Mouse (Mus musculus) layer of hippocampus, adult 9-10 months (tissue): ENCODE results near the gene Anapc7.
"Not testable (repeated sequence)": the region's sequence is repeated elsewhere in the genome, so short reads cannot be mapped to it uniquely, and the experiment has no call there.

Source experiments
- DNase-seq: peaks from one replicate; pipeline ENCODE4 v3.0.0; 2022; ENCODE audit warnings: low spot score

The Anapc7 gene

DNA sequence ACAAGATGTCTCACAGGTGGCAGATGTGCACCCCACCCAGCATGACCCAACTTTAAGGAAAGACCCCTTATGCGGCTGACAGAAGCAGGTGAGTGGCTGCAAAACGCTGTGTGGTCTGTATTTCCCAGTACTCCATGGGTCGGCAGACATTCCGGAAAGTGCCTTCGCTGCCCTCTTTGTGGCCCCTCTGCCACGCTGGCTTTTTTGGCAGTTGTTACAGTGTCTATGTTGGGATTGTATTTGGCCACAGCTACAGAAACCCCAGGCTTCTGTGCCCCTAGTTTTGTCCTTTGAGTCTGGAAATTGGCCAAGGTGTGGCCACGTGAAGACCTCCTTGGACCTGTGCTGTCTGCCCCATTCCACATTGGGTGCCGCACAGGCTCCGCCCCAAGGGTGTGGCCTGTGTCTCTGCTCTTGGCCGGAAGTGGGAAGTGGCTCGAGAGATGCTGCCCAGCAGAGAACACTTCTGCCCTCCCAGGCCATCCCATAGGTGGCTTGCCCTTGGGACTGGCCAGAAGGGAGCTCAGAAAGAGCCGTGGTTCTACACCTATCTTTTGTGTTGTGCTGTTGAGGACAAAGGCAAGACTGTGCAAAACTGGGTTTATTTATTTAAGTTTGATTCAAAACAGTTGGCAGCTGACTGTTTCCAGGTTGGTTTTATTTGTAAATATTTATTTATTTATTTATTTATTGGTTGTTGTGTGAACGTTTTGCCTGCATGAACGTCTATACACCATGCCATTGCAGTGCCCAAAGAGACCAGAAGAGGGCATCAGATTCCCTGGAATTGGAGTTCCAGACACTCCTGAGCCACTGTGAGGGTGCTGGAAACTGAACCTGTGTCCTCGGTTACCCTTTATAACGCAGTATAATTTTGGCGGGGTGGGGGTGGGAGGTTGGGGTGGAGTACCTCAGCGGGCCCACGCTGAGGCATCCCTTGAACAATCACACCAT is 11.5 kb upstream of the Anapc7 start:
- DNase-seq: no peak

DNA sequence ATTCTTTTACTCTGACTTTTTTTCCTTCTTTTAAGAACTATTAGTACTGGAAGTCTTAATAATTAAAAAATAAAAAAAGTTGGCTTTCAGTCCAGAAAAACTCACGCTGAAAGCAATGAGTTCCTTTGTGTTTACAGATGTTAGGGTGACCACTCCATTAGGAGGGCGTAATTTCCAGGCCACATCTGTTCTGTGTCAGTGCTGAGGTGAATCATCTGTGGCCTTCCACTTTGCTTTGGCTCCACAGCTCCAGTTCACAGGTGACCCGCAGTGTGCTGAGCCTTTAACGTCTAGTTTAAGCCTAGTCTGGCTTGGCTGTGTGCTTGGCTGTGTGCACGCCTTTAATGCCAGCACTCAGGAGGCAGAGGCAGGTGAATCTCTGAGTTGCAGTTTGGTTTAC is 9.6 kb upstream of the Anapc7 start:
- no peak for DNase-seq

DNA sequence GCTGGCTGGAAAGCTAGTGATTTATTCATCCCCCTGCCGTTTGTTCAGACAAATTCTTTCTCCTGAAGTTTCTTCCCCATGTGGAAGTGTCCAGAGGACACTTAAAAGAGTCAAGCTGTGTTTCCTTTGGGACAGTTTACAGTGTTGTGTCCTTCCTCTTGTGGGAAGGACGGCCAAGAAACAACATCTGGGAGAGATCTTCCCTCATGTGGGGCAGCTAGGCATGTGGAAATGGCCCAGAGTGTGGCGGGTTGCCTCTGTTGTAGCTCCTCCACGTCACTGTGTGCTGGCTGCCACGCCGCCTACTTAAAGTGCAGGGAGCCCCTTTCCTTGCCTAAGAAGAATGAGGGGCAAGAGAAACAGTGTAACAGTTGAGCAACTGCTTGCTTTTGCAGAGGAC is 8.7 kb upstream of the Anapc7 start:
- DNase-seq: no peak

DNA sequence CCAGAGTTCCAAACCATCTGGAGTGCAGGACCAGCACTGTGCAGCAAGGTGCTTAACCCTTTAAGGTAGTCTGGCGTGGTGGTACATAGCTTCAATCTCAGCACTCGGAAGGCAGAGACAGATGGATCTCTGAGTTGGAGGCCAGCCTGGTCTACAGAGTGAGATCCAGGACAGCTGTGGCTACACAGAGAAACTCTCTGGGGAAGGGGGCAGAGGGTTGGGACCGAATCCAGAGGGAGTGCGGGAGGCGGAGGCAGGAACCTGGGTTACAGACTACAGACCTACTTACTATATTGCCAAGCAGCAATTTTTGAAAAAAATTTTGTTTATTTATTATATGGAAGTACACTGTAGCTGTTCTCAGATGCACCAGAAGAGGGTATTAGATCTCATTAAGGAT is 7.1 kb upstream of the Anapc7 start:
- DNase-seq: no peak

DNA sequence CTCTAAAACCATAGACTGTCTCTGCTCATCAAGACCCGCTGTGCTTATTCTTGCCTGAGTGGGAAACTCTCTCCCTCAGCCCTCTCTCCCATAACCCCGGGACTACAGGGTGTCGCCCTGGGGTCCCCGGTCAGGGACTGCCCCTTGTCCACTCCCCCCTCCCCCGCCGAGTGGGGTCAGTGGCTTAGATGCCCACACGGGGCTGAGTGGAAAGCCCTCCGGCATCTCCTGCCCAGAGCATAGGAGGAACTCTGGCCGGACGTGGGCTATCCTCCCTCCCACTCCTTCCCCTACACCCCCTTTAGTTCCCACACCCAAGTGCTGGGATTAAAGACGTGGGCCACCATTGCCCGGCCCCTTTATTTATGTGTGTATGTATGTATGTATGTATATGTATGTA is 6.0 kb upstream of the Anapc7 start:
- no peak for DNase-seq

DNA sequence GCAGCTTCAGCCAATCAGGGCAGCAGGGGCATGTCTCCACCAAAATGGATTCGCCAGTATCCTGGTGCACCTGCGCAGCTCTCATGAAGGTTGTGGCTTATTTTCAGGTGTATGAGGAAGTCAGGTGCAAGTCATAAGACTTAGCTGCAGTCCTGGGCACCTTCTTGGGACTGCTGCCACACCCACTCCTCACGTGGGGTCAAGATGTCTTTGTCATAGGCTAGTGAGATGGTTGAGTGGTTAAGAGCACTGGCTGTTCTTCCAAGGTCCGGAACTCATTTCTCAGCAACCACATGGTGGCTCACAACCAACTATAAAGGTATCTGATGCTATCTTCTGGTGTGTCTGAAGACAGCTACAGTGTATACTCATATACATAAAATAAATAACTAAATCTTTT is 817 bp upstream of the Anapc7 start:
- not testable (repeated sequence) for DNase-seq

DNA sequence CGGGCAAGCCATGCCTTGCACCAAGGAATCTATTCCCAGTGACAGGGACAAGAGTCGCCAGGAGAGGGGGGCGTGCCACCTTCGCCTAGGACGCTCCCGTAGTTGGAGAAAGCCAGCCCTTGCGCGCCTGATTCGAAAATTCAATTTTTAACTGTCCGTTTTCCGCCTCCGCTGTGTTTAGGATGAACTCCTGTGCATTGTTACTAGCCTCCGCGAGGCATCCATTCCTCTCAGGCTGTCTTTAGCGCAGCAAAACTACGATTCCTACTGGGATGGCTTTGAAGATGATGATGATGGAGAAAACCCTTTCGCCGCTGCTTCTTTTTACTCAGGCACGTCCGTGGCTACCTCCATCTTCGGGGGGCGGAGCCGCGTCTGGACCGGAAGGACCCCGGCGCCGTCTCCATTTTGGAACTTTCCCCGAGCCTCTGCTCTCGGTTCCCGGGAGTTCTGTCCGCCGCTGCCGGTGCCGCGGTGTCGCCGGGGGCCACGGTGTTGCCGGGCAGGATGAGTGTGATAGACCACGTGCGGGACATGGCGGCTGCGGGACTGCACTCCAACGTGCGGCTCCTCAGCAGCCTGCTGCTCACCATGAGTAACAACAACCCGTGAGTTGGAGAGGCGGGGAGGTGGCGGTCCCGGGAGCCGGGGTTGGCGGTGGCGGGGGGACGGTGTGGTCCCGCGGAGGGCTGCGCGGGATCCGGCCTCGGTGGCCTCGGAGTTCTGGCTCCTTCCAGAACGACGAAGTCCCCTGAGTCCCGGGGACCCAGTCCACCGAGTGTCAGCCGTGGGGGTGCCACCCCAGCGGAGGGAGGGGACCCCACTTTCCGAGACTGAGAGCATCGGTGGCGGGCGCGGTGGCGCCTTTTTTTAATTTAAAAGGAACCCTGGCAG is 825 bp downstream of the Anapc7 start:
- DNase-seq: peak; percentile 88

DNA sequence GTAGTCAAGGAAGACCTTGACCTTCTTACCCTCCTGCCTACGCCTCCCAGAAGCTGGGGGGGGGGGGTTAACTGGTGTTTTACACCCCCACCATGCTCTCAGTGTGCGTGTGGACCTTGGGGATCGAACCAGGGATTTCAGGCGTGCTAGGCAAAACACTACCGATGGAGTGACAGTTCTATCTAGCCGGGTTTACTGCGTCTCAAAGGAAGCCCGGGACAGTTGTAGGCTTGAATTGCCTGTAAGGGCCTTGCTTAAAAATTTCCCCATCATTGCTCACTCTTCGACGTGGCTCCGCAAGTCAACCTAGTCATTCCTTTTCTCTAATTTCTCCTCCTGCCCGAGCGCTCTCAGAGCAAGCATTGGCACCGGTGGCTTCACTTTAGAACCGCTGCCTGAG is 1.6 kb downstream of the Anapc7 start:
- DNase-seq: no peak

DNA sequence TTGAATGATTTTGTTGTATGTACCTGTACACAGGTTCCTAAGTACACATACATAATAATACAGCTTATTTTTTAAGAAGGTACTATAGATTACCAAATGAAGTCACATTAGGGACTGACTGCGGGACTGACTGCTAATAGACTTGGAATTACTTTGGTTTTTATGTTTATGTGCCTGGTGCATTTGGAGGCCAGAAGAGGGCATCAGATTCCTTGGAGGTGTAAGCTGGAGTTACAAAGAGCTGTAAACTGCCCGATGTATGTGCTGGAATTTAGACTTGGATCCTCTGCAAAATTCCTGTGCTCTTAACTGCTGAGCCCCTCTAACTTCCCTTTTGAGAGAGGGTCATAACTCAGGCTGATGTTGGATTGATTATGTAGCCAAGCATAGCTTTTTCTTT is 4.1 kb downstream of the Anapc7 start:
- no peak for DNase-seq

DNA sequence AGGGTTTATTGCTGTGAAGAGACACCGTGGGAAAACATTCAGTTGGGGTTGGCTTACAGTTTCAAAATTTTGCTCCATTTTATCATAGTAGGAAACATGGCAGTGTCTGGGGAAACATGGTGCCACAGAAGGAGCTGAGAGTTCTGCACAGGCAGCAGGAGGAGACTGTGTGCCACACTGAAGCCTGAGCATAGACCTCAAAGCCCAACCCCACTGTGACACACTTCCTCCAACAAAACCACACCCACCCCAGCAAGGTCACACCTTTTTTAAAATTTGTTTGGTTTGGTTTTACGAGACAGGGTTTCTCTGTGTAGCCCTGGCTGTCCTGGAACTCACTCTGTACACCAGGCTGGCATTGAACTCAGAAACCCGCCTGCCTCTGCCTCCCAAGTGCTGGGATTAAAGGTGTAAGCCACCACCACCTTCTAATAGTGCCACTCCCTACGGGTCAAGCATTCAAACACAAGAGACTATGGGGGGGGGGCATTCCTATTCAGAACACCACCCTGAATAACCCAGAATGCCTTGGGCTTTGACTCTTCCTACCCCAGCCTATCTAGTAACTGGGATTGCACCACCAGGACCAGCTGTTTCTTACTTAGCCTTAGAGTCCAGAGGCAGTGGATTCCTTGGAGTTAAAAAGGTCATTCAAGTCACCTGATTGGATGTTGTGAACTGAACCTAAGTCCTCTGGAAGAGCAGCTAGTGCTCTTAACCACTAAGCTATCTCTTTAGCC is 8.7 kb downstream of the Anapc7 start:
- DNase-seq: no peak

DNA sequence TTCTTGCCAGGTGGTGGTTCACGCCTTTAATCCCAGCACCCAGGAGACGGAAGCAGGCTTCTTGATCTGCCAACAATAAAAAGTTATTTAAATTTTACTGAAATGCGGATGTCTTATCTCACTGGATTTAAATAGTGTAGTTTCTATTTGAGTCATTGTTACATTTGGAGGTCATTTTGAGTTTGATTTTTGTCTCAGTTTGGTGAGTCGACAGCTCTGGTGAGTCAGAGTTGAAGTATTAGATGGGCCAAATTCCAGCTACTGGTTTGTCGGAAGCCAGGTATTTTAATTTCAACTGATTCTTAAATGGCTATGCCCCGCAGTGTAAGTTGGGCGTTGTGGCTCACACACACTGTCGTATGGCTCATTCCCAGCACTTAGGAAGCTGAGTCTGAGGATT is 9.7 kb downstream of the Anapc7 start:
- DNase-seq: no peak

DNA sequence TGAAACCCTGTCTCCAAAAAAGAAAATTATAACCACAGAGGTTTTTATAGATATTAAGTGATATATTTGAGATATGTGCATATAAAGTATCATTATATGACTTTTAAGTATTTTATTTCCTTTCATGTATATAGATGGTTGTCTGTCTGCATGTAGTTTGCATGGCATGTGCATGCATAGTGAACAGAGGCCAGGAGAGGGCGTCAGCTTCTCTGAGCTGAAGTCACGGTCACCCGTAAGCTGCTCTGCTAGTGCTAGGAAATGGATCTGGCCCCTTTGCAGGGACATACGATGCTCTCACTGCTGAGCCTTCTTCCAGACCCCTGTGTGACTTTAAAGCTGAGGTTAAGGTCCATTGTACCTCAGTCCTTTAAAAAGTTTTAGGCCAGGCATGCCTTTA is 13.0 kb downstream of the Anapc7 start:
- DNase-seq: no peak

DNA sequence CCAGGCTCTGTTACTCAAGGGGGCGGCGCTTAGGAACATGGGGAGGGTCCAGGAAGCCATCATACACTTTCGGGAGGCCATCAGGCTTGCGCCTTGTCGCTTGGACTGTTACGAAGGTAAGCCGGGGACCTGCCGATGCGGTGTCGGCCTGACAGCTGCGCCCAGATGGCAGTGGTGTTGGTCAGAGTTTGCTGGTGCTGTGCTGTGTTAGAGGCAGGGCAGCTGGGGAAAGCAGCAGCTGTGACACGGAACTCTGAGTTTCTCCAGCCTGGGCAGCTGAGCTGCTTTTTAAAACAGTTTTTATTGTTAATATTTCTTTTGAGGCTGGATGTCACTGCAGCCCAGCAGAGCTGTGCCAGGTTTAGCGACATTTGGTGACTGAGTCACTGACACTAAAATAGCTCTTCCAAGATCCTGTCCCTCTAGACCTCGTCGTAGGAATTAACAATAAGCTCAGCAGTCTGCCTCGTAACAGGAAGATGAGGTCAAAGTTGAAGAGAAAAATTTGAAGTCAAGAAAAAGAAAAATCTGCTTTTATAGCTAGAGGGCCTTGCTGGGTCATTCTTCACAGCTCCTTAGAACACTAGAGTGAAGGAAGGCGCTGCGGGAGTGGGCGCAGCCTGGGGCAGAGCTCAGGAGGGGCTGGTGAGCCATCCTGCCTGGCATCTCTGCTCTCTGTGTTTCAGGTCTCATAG is 18.1 kb downstream of the Anapc7 start:
- no peak for DNase-seq

DNA sequence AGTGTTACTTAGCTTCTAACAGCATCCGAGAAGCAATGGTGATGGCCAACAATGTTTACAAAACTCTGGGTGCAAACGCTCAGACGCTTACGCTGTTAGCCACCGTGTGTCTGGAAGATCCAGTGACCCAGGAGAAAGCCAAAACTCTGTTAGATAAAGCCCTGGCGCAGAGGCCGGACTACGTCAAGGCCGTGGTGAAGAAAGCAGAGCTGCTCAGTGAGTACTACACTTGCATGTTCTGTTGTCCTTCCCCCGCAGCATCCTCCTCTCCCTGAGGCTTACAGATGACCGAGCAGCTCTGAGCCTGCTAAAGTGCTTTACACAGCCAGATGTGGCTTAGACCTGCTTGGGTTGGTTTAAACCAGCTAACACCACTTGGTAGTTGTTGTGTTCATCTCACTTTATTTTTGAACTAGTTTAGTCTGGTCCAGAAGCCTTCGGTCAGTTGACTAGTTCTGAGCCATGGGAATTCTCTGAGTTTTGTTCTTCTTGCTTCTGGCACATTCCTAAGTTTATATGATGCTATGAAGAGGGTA is 18.7 kb downstream of the Anapc7 start:
- no peak for DNase-seq

DNA sequence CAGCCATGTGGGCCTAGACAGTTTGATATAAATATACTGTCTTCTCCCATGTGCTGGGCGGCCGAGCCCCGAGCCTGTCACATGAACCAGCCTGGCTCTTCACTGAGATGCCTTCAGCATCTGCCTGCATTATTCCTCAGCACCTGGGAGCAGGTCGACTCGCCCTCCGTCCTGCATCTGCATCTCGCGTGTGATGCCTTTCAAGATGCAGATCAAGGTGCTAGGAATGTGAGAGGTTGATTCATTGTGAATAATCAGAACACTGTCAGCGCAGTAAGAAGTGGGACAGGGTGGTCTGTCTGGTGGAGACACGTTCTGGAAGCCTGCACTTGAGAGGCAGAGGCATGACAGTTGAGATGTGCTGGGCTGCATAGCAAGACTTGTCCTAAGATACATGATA is 23.0 kb downstream of the Anapc7 start:
- no peak for DNase-seq

DNA sequence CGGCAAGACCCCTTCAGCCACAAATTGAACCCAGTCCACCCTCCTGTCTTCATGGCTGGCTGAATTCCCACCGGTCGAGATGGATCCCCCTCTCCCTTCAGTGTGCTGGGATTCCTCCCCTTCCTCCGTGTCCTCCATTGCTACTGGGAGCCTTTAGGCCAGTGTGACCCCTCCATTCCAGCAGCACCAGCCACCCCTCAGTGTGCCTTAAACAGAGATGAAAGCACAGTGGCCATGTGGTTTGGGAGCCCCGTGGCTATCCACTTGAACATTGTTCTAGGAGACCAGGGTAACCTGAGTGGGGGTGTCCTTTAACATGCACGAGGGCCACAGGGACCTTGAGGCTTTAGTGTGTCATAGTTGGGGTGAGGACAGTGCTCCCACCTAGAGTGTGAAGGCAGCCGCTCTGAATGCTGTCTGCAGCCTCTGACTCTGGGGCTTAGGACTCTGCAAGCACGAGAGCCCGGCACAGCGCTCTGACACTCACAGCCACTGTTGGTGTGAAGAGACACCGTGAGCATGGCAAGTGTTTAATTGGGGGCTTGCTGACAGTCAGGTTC is 23.6 kb downstream of the Anapc7 start:
- DNase-seq: no peak

DNA sequence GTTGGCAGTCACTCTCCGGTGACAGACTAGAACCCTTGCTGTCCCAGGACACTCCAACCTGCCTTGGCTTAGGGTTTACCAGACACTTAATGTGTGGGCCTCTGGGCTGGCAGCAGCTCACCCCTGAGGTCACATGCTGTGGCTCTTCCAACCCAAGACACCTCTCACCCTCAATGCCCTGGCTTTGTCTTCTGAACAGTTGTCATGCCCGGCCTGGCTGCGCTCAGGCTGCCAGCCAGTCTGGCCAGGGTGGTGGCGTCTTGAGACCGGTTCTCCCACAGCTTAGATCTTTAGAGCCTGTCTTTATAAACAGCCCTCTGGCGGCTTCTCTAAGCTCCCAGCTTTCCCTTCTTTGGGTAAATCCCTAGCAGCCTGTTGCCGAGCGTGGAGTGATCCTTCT is 26.4 kb downstream of the Anapc7 start:
- DNase-seq: no peak

DNA sequence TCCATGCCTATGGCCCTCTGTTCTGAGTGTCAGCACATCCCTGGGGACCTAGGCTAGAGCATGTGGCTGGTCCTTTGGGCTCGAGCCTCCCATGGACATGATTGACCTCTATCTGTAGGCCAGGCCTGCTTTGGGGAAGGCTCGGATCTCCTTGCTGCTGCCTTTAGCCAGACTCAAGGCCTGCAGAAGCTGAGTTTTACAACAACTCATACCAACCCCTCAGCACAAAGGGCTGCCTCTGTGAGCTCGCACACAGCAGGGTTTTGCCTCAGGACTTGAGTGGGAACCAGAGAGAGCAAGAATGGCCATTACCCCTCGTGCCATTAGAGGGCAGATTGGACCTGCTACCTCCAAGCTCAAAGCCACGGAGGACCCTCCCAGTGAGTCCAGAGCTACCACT is 27.4 kb downstream of the Anapc7 start:
- no peak for DNase-seq

DNA sequence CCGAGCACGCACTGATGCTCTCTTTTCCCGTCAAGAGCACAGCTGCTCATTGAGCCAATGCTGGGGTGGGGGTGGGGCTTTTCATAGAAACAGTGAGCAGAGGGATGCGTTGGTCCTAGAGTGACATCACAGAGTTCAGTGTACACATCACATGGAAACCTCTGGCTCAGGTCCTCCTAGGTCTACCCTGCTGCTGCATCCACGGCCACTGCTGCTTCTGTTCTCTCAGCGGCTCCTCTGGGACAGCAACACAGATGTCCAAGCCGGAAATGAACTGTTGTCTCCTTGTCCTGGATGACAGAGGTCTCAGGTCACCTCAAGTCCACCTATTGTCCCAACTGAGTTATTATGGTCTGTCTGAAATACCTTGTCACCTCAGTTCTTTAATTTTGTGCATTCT is 28.5 kb downstream of the Anapc7 start:
- DNase-seq: no peak

DNA sequence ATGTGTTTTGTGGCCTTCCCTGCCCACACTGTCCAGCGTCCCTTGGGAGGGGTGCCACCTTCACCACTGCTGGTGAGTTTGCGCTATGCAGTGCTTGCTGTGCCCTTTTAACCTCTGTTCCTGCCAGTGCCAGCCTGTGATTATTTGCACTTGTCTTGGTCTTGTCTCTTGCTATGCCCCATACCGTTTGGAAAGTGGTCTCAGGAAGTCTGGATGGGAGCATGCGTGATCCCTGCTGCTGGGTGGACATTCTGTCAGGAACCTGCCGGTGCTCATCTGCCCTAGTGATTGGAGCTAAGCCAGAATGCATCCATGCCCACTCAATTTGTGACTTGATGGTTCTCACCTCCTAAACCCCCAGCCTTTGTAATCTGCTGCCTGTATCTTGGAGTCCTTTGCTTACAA is 29.4 kb downstream of the Anapc7 start:
- DNase-seq: no peak

DNA sequence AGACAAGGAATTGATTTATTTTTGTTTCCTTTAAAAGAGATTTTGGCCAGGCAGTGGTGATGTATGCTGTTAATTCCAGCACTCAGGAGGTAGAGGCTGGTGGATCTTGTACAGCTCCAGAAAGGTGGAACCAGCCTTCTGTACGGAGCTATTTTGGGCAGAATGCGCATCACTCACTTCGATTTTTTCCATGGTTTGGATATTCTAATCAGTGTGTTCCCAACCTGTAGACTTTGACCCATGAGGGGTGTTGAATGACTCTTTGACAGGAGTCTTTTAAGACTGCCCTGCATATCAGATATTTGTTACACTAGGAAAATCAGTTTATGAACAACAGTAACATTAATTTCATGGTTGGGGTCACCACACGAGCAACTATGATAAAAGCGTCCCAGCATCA is 29.8 kb downstream of the Anapc7 start:
- DNase-seq: no peak
